Mouse (Mus musculus) regulatory T cell (primary cell): Measurements from ENCODE around the gene Rrp1.

ENCODE experiments used
- in situ Hi-C: fragments of 300-600 bp; cut with MboI, MseI; formaldehyde crosslinking; loops from one replicate; pipeline ENCODE4 v1.15.1; 2025; ENCODE audit warnings: high pct_unique_total_duplicates

Gene Rrp1

DNA sequence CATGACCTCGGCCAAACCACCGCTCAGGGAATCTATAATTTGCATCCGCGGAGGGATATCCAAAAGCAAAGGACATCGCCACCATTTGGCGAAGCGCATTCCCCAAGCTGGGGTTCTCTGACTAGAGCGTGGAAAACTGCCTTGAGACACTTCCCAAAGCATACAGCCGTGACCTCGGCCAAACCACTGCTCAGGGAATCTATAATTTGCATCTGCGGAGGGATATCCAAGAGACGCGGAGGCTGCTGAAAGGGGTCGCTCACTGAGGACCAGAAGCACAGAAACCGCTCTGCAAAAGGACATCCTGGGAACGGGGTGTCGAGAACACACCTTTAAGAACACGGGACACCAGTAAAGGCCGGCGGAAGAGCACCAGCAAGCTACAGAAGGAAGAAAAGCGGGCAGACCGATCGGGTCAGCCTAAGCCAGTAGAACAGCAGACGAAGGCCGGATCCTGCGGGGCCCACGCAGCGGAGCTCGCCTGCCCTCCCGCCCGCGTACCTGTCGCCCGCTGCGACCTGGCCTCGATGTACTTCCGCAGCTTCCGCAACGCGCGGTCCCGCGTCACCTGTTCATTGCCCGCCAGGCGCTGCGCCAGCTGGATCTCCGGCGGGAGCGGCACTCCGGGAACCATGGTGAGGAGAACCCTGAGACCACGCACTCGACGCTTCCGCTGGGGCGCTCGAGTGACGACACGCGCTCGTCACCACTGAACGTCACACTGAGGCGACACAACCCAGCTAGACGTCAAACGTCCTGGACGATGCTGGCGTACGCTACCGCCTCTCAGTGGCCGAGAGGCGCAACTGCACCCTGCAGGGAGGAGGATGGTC lies at the start of gene Rrp1:
Gene Rrp1, minus strand, starts transcription at position 725 of the 833 bp plus-strand sequence.
- in situ Hi-C loops, result no loop called here

- in situ Hi-C loops, result no loop called here
These were observed 48.9 kb upstream of the Rrp1 start for GRCm38 (mm10) chr10:78461767-78462166.

GRCm38 (mm10) chr10:78460463-78460862 lies 47.6 kb upstream of the Rrp1 start:
- in situ Hi-C loops, result no loop called here

DNA sequence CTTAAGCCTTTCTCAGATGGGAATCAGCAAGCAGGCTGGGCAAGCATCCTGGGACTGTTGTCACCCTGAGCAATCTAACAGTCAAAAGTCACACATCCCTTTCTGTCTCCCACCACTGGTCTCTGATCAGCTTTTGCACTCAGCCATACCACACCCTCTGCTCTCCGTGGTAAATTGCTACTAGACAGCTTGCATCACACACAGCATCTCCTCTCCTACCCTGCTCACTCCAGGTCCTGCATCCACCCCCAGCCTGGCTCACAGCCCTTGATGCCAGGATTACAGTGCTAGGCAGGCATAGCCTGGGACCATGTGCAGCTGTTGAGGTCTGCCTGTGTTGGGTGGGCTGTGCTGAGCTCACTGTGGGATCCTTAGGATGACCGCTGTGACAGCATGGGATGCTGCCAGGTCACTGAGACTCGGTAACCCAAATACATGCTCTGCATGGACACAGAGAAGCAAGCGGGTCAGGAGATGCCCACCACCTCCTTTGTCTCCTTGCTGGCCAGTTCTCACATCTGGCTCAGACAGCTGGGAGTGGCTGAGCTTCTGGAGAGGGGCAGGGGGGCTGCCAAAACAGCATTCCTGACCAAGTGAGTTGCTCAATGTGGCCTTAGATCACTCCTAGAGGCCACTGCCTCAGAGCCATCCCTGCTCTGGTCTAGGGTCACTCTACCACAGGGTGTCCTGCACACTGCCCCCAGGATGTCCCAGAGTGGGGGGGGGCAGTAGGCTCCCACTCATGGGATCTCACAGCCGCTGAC lies 45.7 kb upstream of the Rrp1 start:
- in situ Hi-C loops, result no loop called here

GRCm38 (mm10) chr10:78457495-78458347 lies 44.9 kb upstream of the Rrp1 start:
- in situ Hi-C loops, result no loop called here

DNA sequence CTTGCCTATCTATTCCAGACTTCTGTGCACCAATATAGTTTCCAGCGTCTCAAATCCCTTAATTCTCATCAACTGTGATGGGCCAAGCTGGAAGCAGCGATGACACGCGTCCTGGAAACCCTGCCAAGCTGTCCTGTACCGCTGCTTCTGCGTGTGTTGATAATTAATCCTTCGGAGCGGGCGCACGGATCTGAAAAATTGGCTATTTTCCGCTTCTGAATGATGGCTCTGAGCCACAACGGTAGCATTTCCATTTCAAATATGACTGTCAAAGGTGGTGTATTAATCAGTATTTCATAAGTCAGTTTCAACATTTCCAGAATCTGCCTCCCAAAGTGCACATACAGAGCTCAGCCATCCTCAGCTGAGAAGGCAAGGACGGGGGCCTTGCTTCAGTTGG lies 43.9 kb upstream of the Rrp1 start:
- in situ Hi-C loops, result no loop called here

- in situ Hi-C loops, result no loop called here
These were observed 39.8 kb upstream of the Rrp1 start for GRCm38 (mm10) chr10:78452641-78453040.

GRCm38 (mm10) chr10:78450761-78451160 lies 37.9 kb upstream of the Rrp1 start:
- in situ Hi-C loops, result no loop called here

DNA sequence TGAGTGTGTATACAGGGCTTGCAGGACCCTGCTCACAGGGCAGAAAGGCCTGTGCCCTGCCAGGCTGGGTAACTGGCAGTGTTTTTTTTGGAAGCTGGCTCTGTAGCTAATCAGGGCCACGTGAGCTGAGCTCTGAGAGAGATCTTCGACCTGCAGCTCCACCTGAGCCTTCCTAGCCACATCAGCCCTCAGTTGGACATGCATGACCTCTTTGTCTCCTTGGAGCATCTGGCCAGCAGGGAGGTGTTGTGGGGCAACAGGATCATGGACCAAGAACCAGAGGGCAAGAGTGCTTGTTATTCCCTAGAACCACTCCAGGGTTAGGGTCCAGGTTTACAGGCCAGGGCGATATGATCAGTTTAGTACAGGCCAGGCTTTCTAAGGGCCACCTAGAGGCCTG lies 34.6 kb upstream of the Rrp1 start:
- in situ Hi-C loops, result no loop called here

DNA sequence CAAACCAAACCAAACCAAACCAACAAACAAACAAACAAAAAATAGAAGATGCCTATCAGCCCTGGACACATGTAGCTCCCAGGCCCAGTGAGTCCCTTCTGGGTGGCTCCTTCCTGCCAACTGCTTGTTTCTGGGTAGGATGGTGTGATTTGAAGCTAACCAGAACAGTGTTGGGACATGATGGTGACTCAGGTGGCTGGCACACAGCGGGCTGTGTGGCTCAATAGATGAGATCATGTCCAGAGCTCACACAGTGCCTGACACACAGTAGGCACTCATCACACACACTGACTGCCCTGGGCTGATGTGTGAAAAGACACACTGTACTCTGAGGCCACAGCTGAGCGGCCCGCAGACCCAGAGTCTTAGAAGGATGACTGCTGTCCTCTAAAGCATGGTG lies 33.4 kb upstream of the Rrp1 start:
- in situ Hi-C loops, result no loop called here

DNA sequence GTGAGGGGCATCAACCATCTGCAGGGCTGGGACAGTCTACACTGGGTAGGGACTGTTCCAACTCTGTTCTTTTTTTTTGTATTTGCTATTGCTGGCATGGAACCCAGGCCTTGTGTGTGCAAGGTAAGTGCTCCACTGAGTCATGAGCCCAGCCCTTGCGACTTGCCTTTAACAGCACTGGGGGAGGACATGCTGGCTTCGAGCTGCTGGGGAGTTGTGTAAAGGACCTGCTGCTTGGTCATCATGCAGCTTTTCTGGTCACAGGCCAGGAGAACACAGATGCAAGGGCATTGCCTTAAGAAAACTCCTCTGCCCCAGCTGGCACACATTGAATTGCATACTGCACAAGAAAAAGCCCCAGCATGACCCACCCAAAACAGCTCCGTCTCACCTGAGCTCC lies 29.4 kb upstream of the Rrp1 start:
- in situ Hi-C loops, result no loop called here

DNA sequence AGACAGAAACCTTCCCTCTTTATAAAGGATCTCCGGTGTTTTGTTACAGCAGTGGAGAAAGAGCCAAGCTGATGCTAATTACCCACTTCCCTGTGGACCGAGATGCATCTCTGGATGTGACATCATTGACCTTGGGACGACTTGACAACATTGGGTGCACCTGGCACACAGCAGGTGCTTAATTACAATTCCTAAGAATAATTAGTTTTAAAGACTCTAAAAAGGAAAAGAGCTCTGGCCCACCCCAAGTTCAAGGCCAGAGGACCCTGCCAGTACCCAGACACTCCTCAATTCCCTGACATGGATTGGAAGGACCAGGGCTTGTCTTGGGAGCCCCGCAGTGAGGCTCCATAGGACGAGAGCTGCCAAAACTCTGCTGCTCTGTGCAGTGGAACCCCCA lies 28.8 kb upstream of the Rrp1 start:
- in situ Hi-C loops, result no loop called here

DNA sequence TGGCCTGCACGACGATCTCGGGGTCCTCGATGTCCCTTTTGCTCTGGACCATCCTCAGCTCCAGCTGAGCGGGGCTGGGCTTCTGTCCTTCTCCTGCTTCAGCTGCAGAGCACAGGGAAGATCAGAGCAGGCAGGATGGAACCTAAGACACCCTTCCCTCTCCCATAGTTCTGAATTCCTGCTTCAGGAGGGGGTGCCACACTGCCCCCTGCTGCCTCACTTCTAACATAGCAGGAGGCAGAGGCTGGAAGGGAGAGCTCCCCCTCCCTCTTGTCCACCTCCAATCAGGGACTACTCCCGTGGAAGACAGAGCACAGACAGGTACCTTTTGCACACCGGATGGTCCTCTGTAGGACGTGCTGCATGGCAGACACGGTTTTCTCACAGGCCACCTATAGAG lies 28.0 kb upstream of the Rrp1 start:
- in situ Hi-C loops, result no loop called here

- in situ Hi-C loops, result no loop called here
These were observed 27.1 kb upstream of the Rrp1 start for GRCm38 (mm10) chr10:78439990-78440389.

GRCm38 (mm10) chr10:78439550-78439949 lies 26.7 kb upstream of the Rrp1 start:
- in situ Hi-C loops, result no loop called here

- in situ Hi-C loops, result no loop called here
These were observed 25.3 kb upstream of the Rrp1 start for GRCm38 (mm10) chr10:78438094-78438493.

GRCm38 (mm10) chr10:78432853-78433252 lies 20.0 kb upstream of the Rrp1 start:
- in situ Hi-C loops, result no loop called here

DNA sequence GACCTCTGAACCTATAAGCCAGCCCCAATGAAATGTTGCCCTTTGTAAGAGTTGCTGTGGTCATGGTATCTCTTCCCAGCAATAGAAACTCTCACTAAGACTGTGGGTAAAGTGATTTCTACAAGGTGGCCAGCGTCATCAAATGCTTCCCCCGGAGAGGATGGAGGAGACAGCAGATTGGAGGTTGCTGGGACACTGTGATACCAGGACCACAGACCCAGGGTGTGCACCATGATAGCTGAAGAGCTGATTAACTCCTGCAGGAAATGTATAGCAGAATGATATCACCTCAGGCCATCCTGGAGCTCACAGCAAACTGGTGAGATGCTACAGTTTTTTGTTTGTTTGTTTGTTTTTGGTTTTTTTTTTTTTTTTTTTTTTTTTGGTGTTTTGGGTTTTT lies 16.9 kb upstream of the Rrp1 start:
- in situ Hi-C loops, result loop anchor here (10.0 kb wide), 1 partner anchor 145 kb away; the partner anchor contains the start of gene Ilvbl

DNA sequence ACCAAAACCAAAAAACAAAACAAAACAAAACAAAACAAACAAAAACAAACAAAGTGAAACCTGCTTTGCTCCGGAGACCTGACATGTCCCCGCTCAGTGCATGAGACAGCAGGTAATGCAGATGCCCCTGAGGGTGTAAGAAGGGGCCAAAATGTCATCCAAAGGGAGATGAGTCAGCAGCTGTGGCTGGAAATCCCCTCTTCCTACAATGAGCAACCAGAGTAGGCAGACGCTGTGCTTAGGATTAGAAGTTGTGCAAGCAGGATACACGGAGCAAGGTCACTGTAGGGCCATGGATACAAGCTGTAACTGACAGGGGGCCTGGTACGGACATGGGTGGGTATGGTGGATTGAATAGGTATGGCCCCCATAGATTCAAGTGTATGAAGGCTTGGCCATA lies 16.3 kb upstream of the Rrp1 start:
- in situ Hi-C loops, result loop anchor here (10.0 kb wide), 1 partner anchor 146 kb away; the partner anchor contains the start of gene Ilvbl

DNA sequence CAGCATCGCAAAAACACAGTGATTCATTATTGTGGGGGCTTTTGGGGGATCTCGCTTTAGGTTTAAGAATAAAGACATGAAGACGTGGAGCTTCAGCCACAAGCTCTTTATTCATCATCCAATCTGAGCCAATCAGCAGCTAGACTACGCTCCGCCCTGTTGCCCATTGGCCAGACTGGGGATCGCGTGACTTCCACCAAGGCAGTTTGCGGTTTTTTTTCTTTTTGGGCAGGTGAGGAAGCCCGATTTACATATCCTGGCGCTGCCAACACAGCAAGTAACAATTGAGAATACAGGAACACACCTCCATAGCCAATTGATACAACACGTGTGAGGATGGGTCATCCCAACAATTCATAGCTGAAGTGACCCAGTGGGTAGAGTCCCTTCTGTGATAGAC lies 15.2 kb upstream of the Rrp1 start:
- in situ Hi-C loops, result loop anchor here (10.0 kb wide), 1 partner anchor 147 kb away; the partner anchor contains the start of gene Ilvbl

- in situ Hi-C loops, result loop anchor here (10.0 kb wide), 1 partner anchor 149 kb away; the partner anchor contains the start of gene Ilvbl
These were observed 13.4 kb upstream of the Rrp1 start for GRCm38 (mm10) chr10:78426117-78426735.
